ENCODE assay signal across 8 mouse cellular contexts in the genomic region with DNA sequence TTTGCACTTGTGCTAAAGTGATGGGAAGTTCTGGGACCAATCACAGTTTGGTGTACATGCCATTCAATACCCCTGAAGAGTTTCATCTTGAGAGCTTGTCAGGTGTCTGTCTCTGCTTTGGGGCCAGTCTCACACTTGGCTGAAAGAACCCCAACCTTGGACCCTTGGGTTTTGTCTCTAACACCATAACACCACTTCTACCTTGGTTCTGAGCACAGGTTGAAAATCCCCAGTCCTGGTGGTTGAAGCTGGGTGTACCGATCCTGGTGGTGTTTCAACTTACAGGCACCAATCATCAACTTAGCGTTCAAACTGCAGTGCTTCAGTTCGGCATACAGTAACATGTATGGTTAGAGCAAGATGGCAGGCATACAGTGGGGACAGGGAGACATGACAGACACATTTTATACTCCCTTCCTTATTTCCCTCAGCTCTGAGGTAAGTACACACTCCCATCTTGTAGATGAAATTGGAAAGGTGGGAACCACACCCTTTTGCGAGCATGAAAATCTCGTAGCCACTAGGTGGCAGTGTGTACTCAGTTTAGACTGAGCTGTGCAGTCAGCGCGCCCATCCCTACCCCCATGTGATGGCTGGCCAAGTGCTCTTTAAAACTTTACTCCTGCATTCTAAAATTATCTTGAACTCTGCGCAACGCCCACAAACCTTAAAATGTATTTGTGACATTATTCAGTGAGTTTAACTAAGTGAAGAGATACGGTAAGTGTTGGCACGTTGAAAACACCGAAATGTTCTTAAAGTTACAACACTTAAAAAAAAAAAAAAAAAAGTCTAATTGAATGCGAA. TPM values are rescaled to one million over a fixed set of nuclear protein-coding genes. Genes with fewer than 3 reads are reported as not detected.
DNase-seq lines count a peak whose midpoint lies in the region; ATAC-seq and TF ChIP-seq lines count a peak whose summit lies in the region.

No protein-coding gene starts in this region.

- H3K27ac ChIP-seq in kidney, adult 2 months (ENCODE audit: insufficient read depth, low read depth, low read length), result no peak overlapping the region
- H3K27ac ChIP-seq in limb, embryonic 10.5 days, result no peak overlapping the region
- H3K27ac ChIP-seq in midbrain, embryonic 15.5 days, result no peak overlapping the region

- TF ChIP-seq CTCF in kidney, adult 2 months (conservative IDR thresholded peaks at IDR 0.05; ENCODE audit: insufficient read depth, insufficient read length, low read depth, low read length), result peak; percentile 89

- H3K36me3 ChIP-seq in kidney, adult 2 months (ENCODE audit: control insufficient read depth, insufficient read depth, low read length), result no peaks in the 10 kb centered on the region
- H3K36me3 ChIP-seq in limb, embryonic 10.5 days, result no peaks in the 10 kb centered on the region
- no peaks in the 10 kb centered on the region for H3K36me3 ChIP-seq in midbrain, embryonic 15.5 days (replicated peaks)

- H3K4me1 ChIP-seq in kidney, adult 2 months (ENCODE audit: control insufficient read depth, insufficient read depth, low read length), result no peaks in the 10 kb centered on the region
- H3K4me1 ChIP-seq in limb, embryonic 10.5 days, result peaks cover 7% of the 10 kb centered on the region
- no peaks in the 10 kb centered on the region for H3K4me1 ChIP-seq in midbrain, embryonic 15.5 days

- H3K4me2 ChIP-seq in midbrain, embryonic 15.5 days, result 0 out of 2 replicates have a peak overlapping the region, but pooled peaks have one; percentile 13

- no peaks in the 10 kb centered on the region for H3K9me3 ChIP-seq in limb, embryonic 10.5 days (replicated peaks)
- H3K9me3 ChIP-seq in midbrain, embryonic 15.5 days, result no peaks in the 10 kb centered on the region

- 25% methylated on average over 13 of the region's 13 CpGs for WGBS in kidney, adult 2 months
- WGBS in limb, embryonic 10.5 days, result 36% methylated on average over 13 of the region's 13 CpGs
- 32% methylated on average over 13 of the region's 13 CpGs for WGBS in midbrain, embryonic 15.5 days

- no peak overlapping the region for H3K4me3 ChIP-seq in kidney, adult 2 months (ENCODE audit: insufficient read depth, low read depth, low read length)
- no peak overlapping the region for H3K4me3 ChIP-seq in limb, embryonic 10.5 days
- no peak overlapping the region for H3K4me3 ChIP-seq in midbrain, embryonic 15.5 days

- H3K27me3 ChIP-seq in kidney, adult 2 months (replicated peaks; ENCODE audit: control insufficient read depth, insufficient read depth, low read length), result no peaks in the 10 kb centered on the region
- no peaks in the 10 kb centered on the region; the same call in 1 of the 2 replicates for H3K27me3 ChIP-seq in limb, embryonic 10.5 days (ENCODE audit: low read depth, poor library complexity, severe bottlenecking)
- peaks cover 16% of the 10 kb centered on the region for H3K27me3 ChIP-seq in midbrain, embryonic 15.5 days (replicated peaks)

- TF ChIP-seq POLR2A in kidney, adult 2 months (IDR thresholded peaks at IDR 0.05; ENCODE audit: low read depth, low read length), result no peak

- ATAC-seq in granulocyte monocyte progenitor cell, adult 5-6 weeks (replicated peaks; ENCODE audit: poor library complexity, severe bottlenecking), result peak; percentile 96
- ATAC-seq in midbrain, embryonic 15.5 days (replicated peaks), result peak; percentile 88

- no peak overlapping the region for H3K9ac ChIP-seq in midbrain, embryonic 15.5 days

- DNase-seq in 3T3-L1 (ENCODE audit: low read depth, low spot score), result peak; percentile 88
- DNase-seq in adrenal gland, adult 8-10 months, result peak; percentile 38
- peak; percentile 67 for DNase-seq in embryo, embryonic 11.5 days (ENCODE audit: low read depth, low spot score)
- peak; percentile 76 for DNase-seq in kidney, adult 2 months
- peak; percentile 86 for DNase-seq in limb, embryonic 10.5 days (ENCODE audit: low spot score)
- DNase-seq in spleen, postnatal 14 days (ENCODE audit: low spot score in 2 of 2), result peak; percentile 32 to 68

RNA-seq across cellular contexts. Expression of a gene that starts 30.7 kb away (rescaled TPM):
- total RNA-seq in adrenal gland, adult 8-10 months (2022), result 100 to 1,000 TPM; 161 to 210 (median 183) TPM
- total RNA-seq in granulocyte monocyte progenitor cell, adult 5-6 weeks (2014; fragmentation: Nextera tagmentation), result 71.7 and 105 TPM in 2 replicates
- 169 and 178 TPM in 2 replicates for total RNA-seq in granulocyte monocyte progenitor cell, adult 5-6 weeks (2017)
- polyA plus RNA-seq in kidney, adult 2 months (2012; rRNA removed), result 502 TPM in 2 replicates
- polyA plus RNA-seq in limb, embryonic 10.5 days (2016; fragmentation: Nextera tagmentation; extraction: Ambion mirVana), result 486 and 506 TPM in 2 replicates
- 811 and 847 TPM in 2 replicates for polyA plus RNA-seq in midbrain, embryonic 15.5 days (2015; fragmentation: Nextera tagmentation; extraction: Ambion mirVana)

RNA-seq across cellular contexts. Expression of a gene that starts 52.7 kb away (rescaled TPM):
- total RNA-seq in adrenal gland, adult 8-10 months (2022), result under 1 TPM in 1 of 4 experiments, not detected in 3; 0.49 TPM
- not detected in 2 replicates for total RNA-seq in granulocyte monocyte progenitor cell, adult 5-6 weeks (2014; fragmentation: Nextera tagmentation)
- total RNA-seq in granulocyte monocyte progenitor cell, adult 5-6 weeks (2017), result not detected in 2 replicates
- polyA plus RNA-seq in kidney, adult 2 months (2012; rRNA removed), result not detected in 2 replicates
- polyA plus RNA-seq in limb, embryonic 10.5 days (2016; fragmentation: Nextera tagmentation; extraction: Ambion mirVana), result not detected in 2 replicates
- 5.4 and 5.8 TPM in 2 replicates for polyA plus RNA-seq in midbrain, embryonic 15.5 days (2015; fragmentation: Nextera tagmentation; extraction: Ambion mirVana)

Comparison
In these comparisons a context has a peak if more than half of its experiments do, and no peak if none do; other contexts are left out.
1. DNase-seq: peak in every context shown above with its lines; median percentile 88 in 3T3-L1; 86 in limb, embryonic 10.5 days; 76 in kidney, adult 2 months; 67 in embryo, embryonic 11.5 days; 50 in spleen, postnatal 14 days; 38 in adrenal gland, adult 8-10 months.